Mouse (Mus musculus): Measurements from ENCODE around the gene Ranbp6. TPM values are rescaled to one million over a fixed set of nuclear protein-coding genes. Genes with fewer than 3 reads are reported as not detected.

Gene Ranbp6
- polyA plus RNA-seq, 1 experiment from 2014 or later: 7.4 TPM

GRCm38 (mm10) chr19:29838171-29838570 is 25.4 kb upstream of the Ranbp6 start:
- WGBS: 73% methylated on average over 1 of the region's 1 CpGs
- Histone ChIP-seq H3K4me2 (replicated peaks; ENCODE audit: low read depth) (no peak overlapping the region), H3K36me3 (ENCODE audit: control insufficient read depth, insufficient read depth, low read length) (no peaks in the 10 kb centered on the region), H3K4me3 (ENCODE audit: low read depth, low read length) (no peak overlapping the region), H3K27ac (replicated peaks) (no peak overlapping the region), H3K9me3 (ENCODE audit: control insufficient read depth, low read length) (no peaks in the 10 kb centered on the region), H3K9ac (ENCODE audit: low read length) (no peak overlapping the region), H3K4me1 (replicated peaks; ENCODE audit: control insufficient read depth, insufficient read depth) (peaks cover 1% of the 10 kb centered on the region; the same call in 1 of the 2 replicates), H3K27me3 (ENCODE audit: control insufficient read depth, insufficient read depth, low read length) (no peaks in the 10 kb centered on the region)
- ATAC-seq (ENCODE audit: low FRiP score, low TSS enrichment) (no peak), DNase-seq (ENCODE audit: low spot score) (no peak)
- TF ChIP-seq CTCF (IDR thresholded peaks at IDR 0.05; ENCODE audit: low read depth): no peak
- no peak for TF ChIP-seq EP300 (optimal IDR thresholded peaks at IDR 0.05)

- Histone ChIP-seq H3K9me3 (ENCODE audit: control insufficient read depth, low read length) (no peaks in the 10 kb centered on the region), H3K27me3 (ENCODE audit: control insufficient read depth, insufficient read depth, low read length) (no peaks in the 10 kb centered on the region), H3K4me2 (replicated peaks; ENCODE audit: low read depth) (no peak overlapping the region), H3K27ac (replicated peaks) (no peak overlapping the region), H3K36me3 (ENCODE audit: control insufficient read depth, insufficient read depth, low read length) (no peaks in the 10 kb centered on the region), H3K4me3 (ENCODE audit: low read depth, low read length) (no peak overlapping the region), H3K9ac (ENCODE audit: low read length) (no peak overlapping the region), H3K4me1 (replicated peaks; ENCODE audit: control insufficient read depth, insufficient read depth) (no peaks in the 10 kb centered on the region)
- 22% methylated on average over 3 of the region's 3 CpGs for WGBS
- no peak for DNase-seq (ENCODE audit: low spot score)
- TF ChIP-seq EP300 (optimal IDR thresholded peaks at IDR 0.05) (no peak), CTCF (IDR thresholded peaks at IDR 0.05; ENCODE audit: low read depth) (no peak)
- no peak for ATAC-seq (ENCODE audit: low FRiP score, low TSS enrichment)
Observed at GRCm38 (mm10) chr19:29835364-29836034, 22.7 kb upstream of the Ranbp6 start.

- Histone ChIP-seq H3K27ac (replicated peaks) (no peak overlapping the region), H3K4me3 (ENCODE audit: low read depth, low read length) (no peak overlapping the region), H3K4me2 (replicated peaks; ENCODE audit: low read depth) (no peak overlapping the region), H3K27me3 (ENCODE audit: control insufficient read depth, insufficient read depth, low read length) (no peaks in the 10 kb centered on the region), H3K9me3 (ENCODE audit: control insufficient read depth, low read length) (no peaks in the 10 kb centered on the region), H3K9ac (ENCODE audit: low read length) (no peak overlapping the region), H3K4me1 (replicated peaks; ENCODE audit: control insufficient read depth, insufficient read depth) (no peaks in the 10 kb centered on the region), H3K36me3 (ENCODE audit: control insufficient read depth, insufficient read depth, low read length) (no peaks in the 10 kb centered on the region)
- ATAC-seq (ENCODE audit: low FRiP score, low TSS enrichment) (0 out of 2 replicates have a peak, but pooled peaks have one; percentile 15), DNase-seq (ENCODE audit: low spot score) (no peak)
- 84% methylated on average over 2 of the region's 2 CpGs for WGBS
- TF ChIP-seq CTCF (IDR thresholded peaks at IDR 0.05; ENCODE audit: low read depth) (no peak), EP300 (optimal IDR thresholded peaks at IDR 0.05) (no peak)
Observed at GRCm38 (mm10) chr19:29830911-29831310, 18.1 kb upstream of the Ranbp6 start.

GRCm38 (mm10) chr19:29828558-29828957 is 15.8 kb upstream of the Ranbp6 start:
- H3K4me2 ChIP-seq (replicated peaks; ENCODE audit: low read depth): no peak overlapping the region
- no peak overlapping the region for H3K9ac ChIP-seq (ENCODE audit: low read length)
- no peak overlapping the region for H3K4me3 ChIP-seq (ENCODE audit: low read depth, low read length)
- no peaks in the 10 kb centered on the region for H3K27me3 ChIP-seq (ENCODE audit: control insufficient read depth, insufficient read depth, low read length)
- no peaks in the 10 kb centered on the region for H3K9me3 ChIP-seq (ENCODE audit: control insufficient read depth, low read length)
- WGBS: 87% methylated on average over 5 of the region's 5 CpGs
- H3K4me1 ChIP-seq (replicated peaks; ENCODE audit: control insufficient read depth, insufficient read depth): no peaks in the 10 kb centered on the region
- TF ChIP-seq CTCF (IDR thresholded peaks at IDR 0.05; ENCODE audit: low read depth): no peak
- TF ChIP-seq EP300 (optimal IDR thresholded peaks at IDR 0.05): no peak
- H3K36me3 ChIP-seq (ENCODE audit: control insufficient read depth, insufficient read depth, low read length): no peaks in the 10 kb centered on the region
- no peak for DNase-seq (ENCODE audit: low spot score)
- no peak overlapping the region for H3K27ac ChIP-seq (replicated peaks)
- no peak for ATAC-seq (ENCODE audit: low FRiP score, low TSS enrichment)

- DNase-seq (ENCODE audit: low spot score): peak; percentile 59
- peak; percentile 85 for ATAC-seq (ENCODE audit: low FRiP score, low TSS enrichment)
- Histone ChIP-seq H3K4me2 (replicated peaks; ENCODE audit: low read depth) (no peak overlapping the region), H3K27me3 (ENCODE audit: control insufficient read depth, insufficient read depth, low read length) (no peaks in the 10 kb centered on the region), H3K36me3 (ENCODE audit: control insufficient read depth, insufficient read depth, low read length) (no peaks in the 10 kb centered on the region), H3K27ac (replicated peaks) (no peak overlapping the region), H3K9ac (ENCODE audit: low read length) (no peak overlapping the region), H3K4me3 (ENCODE audit: low read depth, low read length) (no peak overlapping the region), H3K4me1 (replicated peaks; ENCODE audit: control insufficient read depth, insufficient read depth) (no peaks in the 10 kb centered on the region), H3K9me3 (ENCODE audit: control insufficient read depth, low read length) (no peaks in the 10 kb centered on the region)
- no peak for TF ChIP-seq EP300 (optimal IDR thresholded peaks at IDR 0.05)
- TF ChIP-seq CTCF (IDR thresholded peaks at IDR 0.05; ENCODE audit: low read depth): peak; percentile 94
- 71% methylated on average over 1 of the region's 1 CpGs for WGBS
Observed at GRCm38 (mm10) chr19:29826686-29827085, 13.9 kb upstream of the Ranbp6 start.

GRCm38 (mm10) chr19:29825003-29825402 is 12.2 kb upstream of the Ranbp6 start:
- Histone ChIP-seq H3K4me1 (replicated peaks; ENCODE audit: control insufficient read depth, insufficient read depth) (no peaks in the 10 kb centered on the region), H3K36me3 (ENCODE audit: control insufficient read depth, insufficient read depth, low read length) (no peaks in the 10 kb centered on the region), H3K9me3 (ENCODE audit: control insufficient read depth, low read length) (no peaks in the 10 kb centered on the region), H3K4me3 (ENCODE audit: low read depth, low read length) (no peak overlapping the region), H3K27me3 (ENCODE audit: control insufficient read depth, insufficient read depth, low read length) (no peaks in the 10 kb centered on the region), H3K27ac (replicated peaks) (no peak overlapping the region), H3K9ac (ENCODE audit: low read length) (no peak overlapping the region), H3K4me2 (replicated peaks; ENCODE audit: low read depth) (no peak overlapping the region)
- peak; percentile 87 for ATAC-seq (ENCODE audit: low FRiP score, low TSS enrichment)
- 23% methylated on average over 2 of the region's 2 CpGs for whole genome bisulfite sequencing
- TF ChIP-seq EP300 (optimal IDR thresholded peaks at IDR 0.05): no peak
- TF ChIP-seq CTCF (IDR thresholded peaks at IDR 0.05; ENCODE audit: low read depth): no peak
- no peak for DNase-seq (ENCODE audit: low spot score)
